Mouse (Mus musculus) limb, embryonic 11.5 days (tissue): Measurements from ENCODE around the gene Rhbg. TPM values are rescaled to one million over a fixed set of nuclear protein-coding genes. Genes with fewer than 3 reads are reported as not detected.

Experiments used
- ATAC-seq: fragments of 200-750 bp; cut with Nextera tagmentation; 2 replicates; pipeline ENCODE4 v1.8.0; 2017; ENCODE audit warnings: low read depth; ENCODE audit not compliant: insufficient number of reproducible peaks, low FRiP score, low TSS enrichment
- DNase-seq: peaks from one replicate; pipeline ENCODE4 v3.0.0-alpha.2; 2015; ENCODE audit warnings: low spot score
- H3K27ac ChIP-seq: fragments of 300-500 bp; sonication (generic); replicated peaks from 2 replicates; pipeline ENCODE4 v1.5.1; 2014; ENCODE audit warnings: low read depth, mild to moderate bottlenecking, low read length
- H3K27me3 ChIP-seq: fragments of 300-500 bp; sonication (generic); 2 replicates; pipeline ENCODE4 v1.6.1; 2014; ENCODE audit warnings: mild to moderate bottlenecking, low read length, mixed read lengths; ENCODE audit not compliant: control insufficient read depth, insufficient read depth
- H3K36me3 ChIP-seq: fragments of 300-500 bp; sonication (generic); 2 replicates; pipeline ENCODE4 v1.6.1; 2014; ENCODE audit warnings: mild to moderate bottlenecking, low read length, moderate library complexity, mixed read lengths; ENCODE audit not compliant: control insufficient read depth, insufficient read depth
- H3K4me1 ChIP-seq: fragments of 300-500 bp; sonication (generic); 2 replicates; pipeline ENCODE4 v1.6.1; 2014; ENCODE audit warnings: low read length, mixed read lengths; ENCODE audit not compliant: control insufficient read depth, insufficient read depth
- H3K4me2 ChIP-seq: fragments of 300-500 bp; sonication (generic); 2 replicates; pipeline ENCODE4 v1.6.1; 2014; ENCODE audit warnings: low read depth, mild to moderate bottlenecking, moderate library complexity; ENCODE audit not compliant: severe bottlenecking
- H3K4me3 ChIP-seq: fragments of 300-500 bp; sonication (generic); 2 replicates; pipeline ENCODE4 v1.5.1; 2014; ENCODE audit warnings: low read depth, low read length
- H3K9ac ChIP-seq: fragments of 300-500 bp; sonication (generic); 2 replicates; pipeline ENCODE4 v1.6.1; 2014; ENCODE audit warnings: mild to moderate bottlenecking, low read length
- H3K9me3 ChIP-seq: fragments of 300-500 bp; sonication (generic); 2 replicates; pipeline ENCODE4 v1.6.1; 2016; ENCODE audit warnings: low read length; ENCODE audit not compliant: control insufficient read depth
- WGBS: fragments of 180-500 bp; shearing (Covaris S2); extraction: QIAGEN DNeasy Blood & Tissue Kit; methylation state at CpG from one replicate; pipeline ENCODE4 v1.1.7; 2014; 5-methylcytosine and 5-hydroxymethylcytosine counted together
- polyA plus RNA-seq: library from polyadenylated mRNA; unstranded; fragments of >200 nt; fragmentation: Nextera tagmentation; extraction: Ambion mirVana; gene quantifications from 2 replicates; pipeline ENCODE4 v1.2.1, GENCODE M21; 2014

Gene Rhbg
- polyA plus RNA-seq, 1 experiment from 2014 or later, result 0.11 TPM

- Histone ChIP-seq H3K27me3 (peaks cover 98% of the 10 kb centered on the region), H3K9ac (no peak overlapping the region), H3K4me1 (no peaks in the 10 kb centered on the region), H3K27ac (no peak overlapping the region), H3K36me3 (no peaks in the 10 kb centered on the region), H3K4me2 (no peak overlapping the region), H3K9me3 (no peaks in the 10 kb centered on the region), H3K4me3 (no peak overlapping the region)
- no peak for DNase-seq
- 3% methylated on average over 8 of the region's 8 CpGs for WGBS
- ATAC-seq, result no peak
Measured at GRCm38 (mm10) chr3:88205563-88206491, 48.7 kb downstream of the Rhbg start.

- H3K36me3 ChIP-seq, result no peaks in the 10 kb centered on the region
- WGBS, result 3% methylated on average over 4 of the region's 4 CpGs
- no peaks in the 10 kb centered on the region for H3K4me1 ChIP-seq
- no peak for DNase-seq
- no peak for ATAC-seq
- H3K9me3 ChIP-seq, result no peaks in the 10 kb centered on the region
- peaks cover 98% of the 10 kb centered on the region for H3K27me3 ChIP-seq
- H3K9ac ChIP-seq, result no peak overlapping the region
- H3K4me2 ChIP-seq, result no peak overlapping the region
- no peak overlapping the region for H3K4me3 ChIP-seq
- no peak overlapping the region for H3K27ac ChIP-seq
Measured at GRCm38 (mm10) chr3:88205176-88205562, 49.3 kb downstream of the Rhbg start.

GRCm38 (mm10) chr3:88204751-88205150, 49.8 kb downstream of the Rhbg start:
- 13% methylated on average over 1 of the region's 1 CpGs for WGBS
- DNase-seq (no peak), ATAC-seq (no peak)
- H3K4me3 ChIP-seq, result no peak overlapping the region
- H3K27me3 ChIP-seq, result peaks cover 98% of the 10 kb centered on the region
- H3K36me3 ChIP-seq, result no peaks in the 10 kb centered on the region
- H3K4me1 ChIP-seq, result no peaks in the 10 kb centered on the region
- no peak overlapping the region for H3K27ac ChIP-seq
- no peak overlapping the region for H3K4me2 ChIP-seq
- no peak overlapping the region for H3K9ac ChIP-seq
- H3K9me3 ChIP-seq, result no peaks in the 10 kb centered on the region

- H3K27me3 ChIP-seq, result peaks cover 98% of the 10 kb centered on the region
- no peaks in the 10 kb centered on the region for H3K4me1 ChIP-seq
- no peaks in the 10 kb centered on the region for H3K36me3 ChIP-seq
- no peak overlapping the region for H3K4me3 ChIP-seq
- no peak for DNase-seq
- ATAC-seq, result no peak
- 5% methylated on average over 7 of the region's 7 CpGs for WGBS
- no peak overlapping the region for H3K4me2 ChIP-seq
- no peaks in the 10 kb centered on the region for H3K9me3 ChIP-seq
- no peak overlapping the region for H3K27ac ChIP-seq
- no peak overlapping the region for H3K9ac ChIP-seq
Measured at GRCm38 (mm10) chr3:88203999-88204700, 50.4 kb downstream of the Rhbg start.

- no peaks in the 10 kb centered on the region for H3K9me3 ChIP-seq
- H3K27me3 ChIP-seq, result peaks cover 98% of the 10 kb centered on the region
- no peak overlapping the region for H3K9ac ChIP-seq
- H3K4me2 ChIP-seq, result no peak overlapping the region
- H3K36me3 ChIP-seq, result no peaks in the 10 kb centered on the region
- DNase-seq (no peak), ATAC-seq (no peak)
- H3K4me3 ChIP-seq, result no peak overlapping the region
- no peaks in the 10 kb centered on the region for H3K4me1 ChIP-seq
- 16% methylated on average over 5 of the region's 5 CpGs for WGBS
- H3K27ac ChIP-seq, result no peak overlapping the region
Measured at GRCm38 (mm10) chr3:88203456-88203855, 51.1 kb downstream of the Rhbg start.

- Histone ChIP-seq H3K4me1 (no peaks in the 10 kb centered on the region), H3K9ac (no peak overlapping the region), H3K36me3 (no peaks in the 10 kb centered on the region), H3K27ac (no peak overlapping the region), H3K4me3 (no peak overlapping the region), H3K27me3 (peaks cover 98% of the 10 kb centered on the region), H3K4me2 (no peak overlapping the region), H3K9me3 (no peaks in the 10 kb centered on the region)
- WGBS, result 4% methylated on average over 6 of the region's 6 CpGs
- DNase-seq (no peak), ATAC-seq (no peak)
Measured at GRCm38 (mm10) chr3:88202986-88203385, 51.5 kb downstream of the Rhbg start.

- Histone ChIP-seq H3K9ac (no peak overlapping the region), H3K4me3 (no peak overlapping the region), H3K27ac (no peak overlapping the region), H3K9me3 (no peaks in the 10 kb centered on the region), H3K4me1 (no peaks in the 10 kb centered on the region), H3K4me2 (no peak overlapping the region), H3K36me3 (no peaks in the 10 kb centered on the region), H3K27me3 (peaks cover 98% of the 10 kb centered on the region)
- DNase-seq (no peak), ATAC-seq (no peak)
- 14% methylated on average over 5 of the region's 5 CpGs for WGBS
Measured at GRCm38 (mm10) chr3:88201640-88202039, 52.9 kb downstream of the Rhbg start.

- Histone ChIP-seq H3K9me3 (no peaks in the 10 kb centered on the region), H3K9ac (no peak overlapping the region), H3K27ac (0 out of 2 replicates have a peak overlapping the region, but pooled peaks have one; percentile 21), H3K27me3 (peaks cover 95% of the 10 kb centered on the region), H3K4me1 (no peaks in the 10 kb centered on the region), H3K36me3 (no peaks in the 10 kb centered on the region), H3K4me2 (peak overlapping the region; percentile 28), H3K4me3 (peak overlapping the region; percentile 15; the same call in 1 of the 2 replicates)
- ATAC-seq (no peak), DNase-seq (no peak)
- WGBS, result under 1% methylated on average over 37 of the region's 37 CpGs
Measured at GRCm38 (mm10) chr3:88200972-88201330, 53.6 kb downstream of the Rhbg start.
